Mouse (Mus musculus) liver, embryonic 16.5 days (tissue): ENCODE measurements around the gene Prkcd. TPM values are rescaled to one million over a fixed set of nuclear protein-coding genes. Genes with fewer than 3 reads are reported as not detected.
"Not testable (repeated sequence)": the region's sequence is repeated elsewhere in the genome, so short reads cannot be mapped to it uniquely, and the experiment has no call there.

Source experiments
- ATAC-seq: fragments of 200-750 bp; cut with Nextera tagmentation; 2 replicates; pipeline ENCODE4 v1.8.0; 2017; ENCODE audit warnings: low read depth, mild to moderate bottlenecking, moderate number of reproducible peaks, moderate library complexity
- H3K27ac ChIP-seq: fragments of 300-500 bp; sonication (generic); 2 replicates; pipeline ENCODE4 v1.5.1; 2014; ENCODE audit warnings: mild to moderate bottlenecking, low read length
- H3K27me3 ChIP-seq: fragments of 300-500 bp; sonication (generic); 2 replicates; pipeline ENCODE4 v1.6.1; 2014; ENCODE audit warnings: low read depth, low read length, mixed read lengths; ENCODE audit not compliant: control insufficient read depth, insufficient read depth
- H3K36me3 ChIP-seq: fragments of 300-500 bp; sonication (generic); 2 replicates; pipeline ENCODE4 v1.6.1; 2014; ENCODE audit warnings: mild to moderate bottlenecking; ENCODE audit not compliant: control insufficient read depth, insufficient read depth
- H3K4me1 ChIP-seq: fragments of 300-500 bp; sonication (generic); 2 replicates; pipeline ENCODE4 v1.6.1; 2014; ENCODE audit warnings: low read depth, low read length, mixed read lengths; ENCODE audit not compliant: control insufficient read depth
- H3K4me2 ChIP-seq: fragments of 300-500 bp; sonication (generic); 2 replicates; pipeline ENCODE4 v1.6.1; 2014; ENCODE audit warnings: low read depth, low read length, mixed read lengths
- H3K4me3 ChIP-seq: fragments of 300-500 bp; sonication (generic); 2 replicates; pipeline ENCODE4 v1.5.1; 2014; ENCODE audit warnings: low read depth, mild to moderate bottlenecking, low read length
- H3K9ac ChIP-seq: fragments of 300-500 bp; sonication (generic); 2 replicates; pipeline ENCODE4 v1.6.1; 2014; ENCODE audit warnings: low read depth, low read length
- H3K9me3 ChIP-seq: fragments of 300-500 bp; sonication (generic); replicated peaks from 2 replicates; pipeline ENCODE4 v1.6.1; 2016; ENCODE audit warnings: low read length; ENCODE audit not compliant: control insufficient read depth
- WGBS: fragments of 180-500 bp; shearing (Covaris S2); extraction: QIAGEN DNeasy Blood & Tissue Kit; methylation state at CpG from one replicate; pipeline ENCODE4 v1.1.7; 2014; ENCODE audit not compliant: insufficient replicate concordance; 5-methylcytosine and 5-hydroxymethylcytosine counted together
- polyA plus RNA-seq: library from polyadenylated mRNA; unstranded; fragments of >200 nt; fragmentation: Nextera tagmentation; extraction: Ambion mirVana; gene quantifications from 2 replicates; pipeline ENCODE4 v1.2.1, GENCODE M21; 2015

Prkcd gene
- polyA plus RNA-seq, 1 experiment from 2014 or later, result 16.3 TPM

DNA sequence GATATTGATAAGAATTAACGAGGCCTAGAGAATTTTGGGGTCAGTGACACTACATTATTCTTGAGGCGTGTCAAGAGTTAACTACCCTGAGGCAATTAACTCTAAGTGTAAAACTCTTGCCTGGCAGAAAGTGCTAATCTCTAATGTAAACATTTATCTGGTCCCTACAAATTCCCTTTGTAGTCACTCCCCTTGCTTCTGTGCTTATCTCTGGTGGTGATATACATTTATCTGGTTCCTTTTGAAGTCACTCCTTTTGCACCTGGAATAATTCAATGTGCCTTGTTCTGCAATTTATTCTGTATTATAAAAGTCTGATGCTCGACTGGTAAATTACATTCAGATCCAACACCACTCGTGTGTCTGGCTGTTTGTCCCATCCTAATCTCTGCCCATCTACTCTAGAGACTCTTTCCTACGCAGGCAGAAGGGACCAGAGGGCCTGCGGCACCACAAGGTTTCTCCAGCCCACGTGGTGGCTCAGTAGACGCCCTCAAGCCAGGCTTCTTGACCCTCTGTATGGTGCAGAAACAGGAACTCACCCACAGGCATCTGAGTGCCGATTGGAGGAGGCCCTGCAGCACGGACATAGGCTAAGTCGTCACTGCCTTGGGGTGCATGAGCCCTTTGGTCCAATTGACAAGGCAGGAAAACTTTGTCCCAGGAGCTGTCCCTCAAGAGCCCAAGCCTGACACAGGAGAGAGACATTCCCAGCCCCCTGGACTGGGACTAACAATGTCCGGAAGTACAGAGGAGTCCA is 48.5 kb downstream of the Prkcd start:
- H3K4me3 ChIP-seq, H3K9ac ChIP-seq, H3K9me3 ChIP-seq, H3K27me3 ChIP-seq: not testable (repeated sequence)
- H3K4me2 ChIP-seq, result 0 out of 2 replicates have a peak overlapping the region, but pooled peaks have one; percentile 1
- peaks cover 23% of the 10 kb centered on the region for H3K4me1 ChIP-seq
- peak; percentile 79 for ATAC-seq
- H3K36me3 ChIP-seq, result peaks cover 14% of the 10 kb centered on the region
- WGBS, result 11% methylated on average over 10 of the region's 12 CpGs
- H3K27ac ChIP-seq, result peak overlapping the region; percentile 70

- Histone ChIP-seq H3K9me3 (no peaks in the 10 kb centered on the region), H3K36me3 (peaks cover 26% of the 10 kb centered on the region), H3K4me3 (no peak overlapping the region), H3K27ac (peak overlapping the region; percentile 72), H3K9ac (peak overlapping the region; percentile 12; the same call in 1 of the 2 replicates), H3K4me2 (no peak overlapping the region), H3K4me1 (peaks cover 23% of the 10 kb centered on the region), H3K27me3 (no peaks in the 10 kb centered on the region)
- ATAC-seq, result peak; percentile 7; the same call in 1 of the 2 replicates
- 39% methylated on average over 5 of the region's 5 CpGs for WGBS
These were observed 49.8 kb downstream of the Prkcd start for GRCm38 (mm10) chr14:30576260-30576659.

DNA sequence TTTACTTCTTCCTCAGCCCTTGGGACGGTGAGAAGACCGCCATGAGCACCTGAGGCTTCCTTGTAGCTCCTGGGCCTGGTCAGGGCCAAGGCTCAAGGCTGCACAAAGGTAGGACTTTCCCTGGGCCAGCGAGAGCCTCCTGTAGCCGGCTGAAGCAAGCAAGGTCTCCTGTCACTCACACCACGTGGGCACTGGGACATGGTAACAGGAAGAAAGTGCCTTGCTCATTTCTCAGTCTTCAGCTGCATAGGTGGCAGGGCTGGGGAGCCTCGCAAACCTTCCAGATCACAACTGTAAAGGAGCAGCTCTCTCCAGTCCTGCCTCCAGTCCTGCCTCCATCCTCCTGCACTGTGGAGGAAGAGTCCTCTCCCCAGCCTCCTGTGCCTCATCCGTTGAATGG is 50.2 kb downstream of the Prkcd start:
- Histone ChIP-seq H3K4me3 (no peak overlapping the region), H3K4me1 (peaks cover 23% of the 10 kb centered on the region), H3K9ac (no peak overlapping the region; the same call in 1 of the 2 replicates), H3K4me2 (no peak overlapping the region), H3K36me3 (peaks cover 31% of the 10 kb centered on the region), H3K27ac (peak overlapping the region; percentile 72), H3K27me3 (no peaks in the 10 kb centered on the region), H3K9me3 (no peaks in the 10 kb centered on the region)
- ATAC-seq, result no peak
- 57% methylated on average over 7 of the region's 7 CpGs for WGBS

DNA sequence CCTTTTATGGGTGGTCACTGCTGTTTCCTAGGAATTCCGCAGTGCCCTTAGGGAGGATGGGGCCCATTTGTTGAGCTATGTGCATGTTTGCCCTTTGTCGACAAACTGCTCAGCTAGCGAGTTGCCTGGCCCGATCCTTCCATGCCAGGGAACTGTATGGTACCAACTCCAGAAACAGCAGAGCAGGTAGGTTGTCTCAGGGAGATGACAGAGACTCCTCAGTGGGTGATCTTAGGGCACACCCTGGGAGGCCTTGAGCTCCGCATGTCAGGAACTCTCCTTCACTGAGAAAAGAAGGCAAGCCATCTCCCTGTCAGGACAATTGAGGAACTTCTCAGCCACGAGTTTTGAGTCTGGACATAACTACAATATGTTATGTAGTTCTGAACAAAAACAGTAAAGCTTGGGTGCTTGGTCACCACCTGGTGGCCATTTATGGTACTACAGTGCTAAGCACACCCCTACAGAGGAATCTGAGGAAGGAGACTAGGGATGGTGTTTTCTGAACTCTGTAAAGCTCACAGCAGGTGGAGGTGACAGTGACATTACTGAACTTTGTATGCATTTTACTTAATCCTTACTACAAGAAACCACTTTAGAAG is 51.9 kb downstream of the Prkcd start:
- ATAC-seq, result 0 out of 2 replicates have a peak, but pooled peaks have one; percentile 20
- Histone ChIP-seq H3K9ac (no peak overlapping the region), H3K27me3 (no peaks in the 10 kb centered on the region), H3K36me3 (peaks cover 45% of the 10 kb centered on the region), H3K4me2 (no peak overlapping the region), H3K4me3 (no peak overlapping the region), H3K4me1 (peaks cover 22% of the 10 kb centered on the region), H3K9me3 (no peaks in the 10 kb centered on the region), H3K27ac (no peak overlapping the region)
- 57% methylated on average over 6 of the region's 6 CpGs for WGBS

DNA sequence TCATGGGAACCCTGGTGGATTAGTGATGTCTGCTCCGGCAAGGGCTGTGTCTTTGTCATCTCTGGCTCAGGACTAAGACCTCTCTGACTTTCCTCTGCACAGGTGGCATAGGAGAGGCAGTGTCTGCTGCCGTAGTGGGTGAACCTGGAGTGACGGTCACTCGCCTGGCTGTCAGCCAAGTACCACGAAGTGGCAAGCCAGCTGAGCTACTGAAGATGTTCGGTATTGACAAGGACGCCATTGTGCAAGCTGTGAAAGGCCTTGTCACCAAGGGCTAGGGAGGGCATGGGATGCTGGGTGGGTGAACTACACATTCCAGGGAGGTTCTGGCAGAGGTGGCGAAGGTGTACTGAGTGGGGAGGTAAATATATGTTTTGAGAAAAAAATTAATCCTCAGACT is 52.8 kb downstream of the Prkcd start:
- H3K27ac ChIP-seq, result no peak overlapping the region
- H3K4me2 ChIP-seq, result no peak overlapping the region
- WGBS, result 69% methylated on average over 8 of the region's 8 CpGs
- H3K4me1 ChIP-seq, result peaks cover 20% of the 10 kb centered on the region
- no peaks in the 10 kb centered on the region for H3K27me3 ChIP-seq
- no peaks in the 10 kb centered on the region for H3K9me3 ChIP-seq
- no peak overlapping the region for H3K4me3 ChIP-seq
- H3K36me3 ChIP-seq, result peaks cover 54% of the 10 kb centered on the region
- ATAC-seq, result no peak
- no peak overlapping the region for H3K9ac ChIP-seq

GRCm38 (mm10) chr14:30572253-30572652 is 53.8 kb downstream of the Prkcd start:
- Histone ChIP-seq H3K27me3 (no peaks in the 10 kb centered on the region), H3K4me1 (peaks cover 14% of the 10 kb centered on the region), H3K4me3 (no peak overlapping the region), H3K9ac (no peak overlapping the region), H3K27ac (no peak overlapping the region), H3K9me3 (no peaks in the 10 kb centered on the region), H3K36me3 (peaks cover 61% of the 10 kb centered on the region), H3K4me2 (no peak overlapping the region)
- WGBS, result 78% methylated on average over 10 of the region's 10 CpGs
- no peak for ATAC-seq

- ATAC-seq, result no peak
- no peak overlapping the region for H3K4me3 ChIP-seq
- peaks cover under 1% of the 10 kb centered on the region; the same call in 1 of the 2 replicates for H3K4me1 ChIP-seq
- H3K27ac ChIP-seq, result no peak overlapping the region
- H3K27me3 ChIP-seq, result no peaks in the 10 kb centered on the region
- 87% methylated on average over 9 of the region's 9 CpGs for WGBS
- H3K4me2 ChIP-seq, result no peak overlapping the region
- H3K9ac ChIP-seq, result no peak overlapping the region
- no peaks in the 10 kb centered on the region for H3K9me3 ChIP-seq
- H3K36me3 ChIP-seq, result peaks cover 77% of the 10 kb centered on the region
These were observed 55.7 kb downstream of the Prkcd start for GRCm38 (mm10) chr14:30570303-30570702.

- Histone ChIP-seq H3K9ac (no peak overlapping the region), H3K4me2 (no peak overlapping the region), H3K36me3 (peaks cover 77% of the 10 kb centered on the region), H3K4me3 (no peak overlapping the region), H3K27ac (no peak overlapping the region), H3K27me3 (no peaks in the 10 kb centered on the region), H3K4me1 (peaks cover 18% of the 10 kb centered on the region), H3K9me3 (no peaks in the 10 kb centered on the region)
- no peak for ATAC-seq
- WGBS, result 72% methylated on average over 9 of the region's 9 CpGs
These were observed 58.0 kb downstream of the Prkcd start for GRCm38 (mm10) chr14:30568016-30568415.

GRCm38 (mm10) chr14:30566317-30566716 is 59.7 kb downstream of the Prkcd start:
- no peaks in the 10 kb centered on the region for H3K9me3 ChIP-seq
- no peak overlapping the region for H3K27ac ChIP-seq
- no peak overlapping the region for H3K9ac ChIP-seq
- H3K4me1 ChIP-seq, result peaks cover 25% of the 10 kb centered on the region
- no peak for ATAC-seq
- H3K27me3 ChIP-seq, result no peaks in the 10 kb centered on the region
- H3K4me2 ChIP-seq, result no peak overlapping the region
- no peak overlapping the region for H3K4me3 ChIP-seq
- H3K36me3 ChIP-seq, result peaks cover 63% of the 10 kb centered on the region
- WGBS, result 84% methylated on average over 6 of the region's 6 CpGs
